Mouse (Mus musculus): Measurements from ENCODE around the gene Dapk2.

- no peak for TF ChIP-seq CTCF (IDR thresholded peaks at IDR 0.05; ENCODE audit: low read depth)
- TF ChIP-seq EP300 (IDR thresholded peaks at IDR 0.05; ENCODE audit: low read depth), result no peak
Observed at GRCm38 (mm10) chr9:66308741-66309140, 150.7 kb downstream of the Dapk2 start.

All from liver, embryonic 14.5 days (tissue).